Mouse (Mus musculus) neural tube, embryonic 15.5 days (tissue): Measurements from ENCODE around the gene Lrch3. TPM values are rescaled to one million over a fixed set of nuclear protein-coding genes. Genes with fewer than 3 reads are reported as not detected.
"Not testable (repeated sequence)": the region's sequence is repeated elsewhere in the genome, so short reads cannot be mapped to it uniquely, and the experiment has no call there.

Source experiments
- ATAC-seq: fragments of 200-750 bp; cut with Nextera tagmentation; 2 replicates; pipeline ENCODE4 v1.8.0; 2017; ENCODE audit warnings: mild to moderate bottlenecking, moderate TSS enrichment, moderate library complexity; ENCODE audit not compliant: low FRiP score
- H3K27ac ChIP-seq: fragments of 300-500 bp; sonication (generic); replicated peaks from 2 replicates; pipeline ENCODE4 v1.5.1; 2015; ENCODE audit warnings: mild to moderate bottlenecking, inconsistent platforms
- H3K27me3 ChIP-seq: fragments of 300-500 bp; sonication (generic); replicated peaks from 2 replicates; pipeline ENCODE4 v1.6.1; 2015; ENCODE audit warnings: inconsistent platforms
- H3K36me3 ChIP-seq: fragments of 300-500 bp; sonication (generic); 2 replicates; pipeline ENCODE4 v1.6.1; 2015; ENCODE audit warnings: inconsistent platforms
- H3K4me1 ChIP-seq: fragments of 300-500 bp; sonication (generic); 2 replicates; pipeline ENCODE4 v1.6.1; 2015; ENCODE audit warnings: inconsistent platforms
- H3K4me2 ChIP-seq: fragments of 300-500 bp; sonication (generic); 2 replicates; pipeline ENCODE4 v1.6.1; 2015; ENCODE audit warnings: inconsistent platforms, mild to moderate bottlenecking, moderate library complexity
- H3K4me3 ChIP-seq: fragments of 300-500 bp; sonication (generic); replicated peaks from 2 replicates; pipeline ENCODE4 v1.5.1; 2015; ENCODE audit warnings: mild to moderate bottlenecking, inconsistent platforms
- H3K9ac ChIP-seq: fragments of 300-500 bp; sonication (generic); replicated peaks from 2 replicates; pipeline ENCODE4 v1.6.1; 2015; ENCODE audit warnings: mild to moderate bottlenecking, inconsistent platforms
- H3K9me3 ChIP-seq: fragments of 300-500 bp; sonication (generic); replicated peaks from 2 replicates; pipeline ENCODE4 v1.6.1; 2016; ENCODE audit warnings: inconsistent platforms
- WGBS: fragments of 180-500 bp; shearing (Covaris S2); methylation state at CpG from one replicate; pipeline ENCODE4 v1.1.7; 2015; ENCODE audit warnings: mixed read lengths; 5-methylcytosine and 5-hydroxymethylcytosine counted together
- polyA plus RNA-seq: library from polyadenylated mRNA; unstranded; fragments of >200 nt; fragmentation: Nextera tagmentation; extraction: Ambion mirVana; gene quantifications from 2 replicates; pipeline ENCODE4 v1.2.1, GENCODE M21; 2015

Lrch3 gene
- 31.8 and 36.2 TPM in 2 replicates for polyA plus RNA-seq

GRCm38 (mm10) chr16:32913937-32914881 is at the start of gene Lrch3:
TSS of gene Lrch3 (plus strand) at chr16:32914100.
- Histone ChIP-seq H3K9me3 (no peaks in the 10 kb centered on the region), H3K27ac (peak within 1 kb of the TSS; percentile 92), H3K27me3 (no peaks in the 10 kb centered on the region), H3K4me2 (peak within 1 kb of the TSS; percentile 68), H3K4me1 (peaks cover 5% of the 10 kb centered on the region), H3K4me3 (peak within 1 kb of the TSS; percentile 97), H3K36me3 (no peaks in the 10 kb centered on the region), H3K9ac (peak within 1 kb of the TSS; percentile 95)
- ATAC-seq, result peak; percentile 95
- under 1% methylated on average over 83 of the region's 85 CpGs for WGBS

- H3K9ac ChIP-seq, result no peak overlapping the region
- no peaks in the 10 kb centered on the region for H3K9me3 ChIP-seq
- H3K4me1 ChIP-seq, result peaks cover 20% of the 10 kb centered on the region
- H3K4me3 ChIP-seq, result no peak overlapping the region
- H3K4me2 ChIP-seq, result no peak overlapping the region
- ATAC-seq, result no peak
- peaks cover 7% of the 10 kb centered on the region for H3K36me3 ChIP-seq
- WGBS, result 91% methylated on average over 4 of the region's 4 CpGs
- no peaks in the 10 kb centered on the region for H3K27me3 ChIP-seq
- no peak overlapping the region for H3K27ac ChIP-seq
These were observed 48.5 kb upstream of the Lrch3 start for GRCm38 (mm10) chr16:32865401-32865800.

- H3K9ac ChIP-seq, result no peak overlapping the region
- H3K36me3 ChIP-seq, result peaks cover 3% of the 10 kb centered on the region; the same call in 1 of the 2 replicates
- H3K27ac ChIP-seq, result no peak overlapping the region
- WGBS, result 83% methylated on average over 5 of the region's 5 CpGs
- H3K4me1 ChIP-seq, result peaks cover 20% of the 10 kb centered on the region
- ATAC-seq, result no peak
- peak overlapping the region; percentile 79; the same call in 1 of the 2 replicates for H3K4me3 ChIP-seq
- H3K9me3 ChIP-seq, result no peaks in the 10 kb centered on the region
- peak overlapping the region; percentile 81 for H3K4me2 ChIP-seq
- no peaks in the 10 kb centered on the region for H3K27me3 ChIP-seq
These were observed 47.2 kb upstream of the Lrch3 start for GRCm38 (mm10) chr16:32866713-32867112.

GRCm38 (mm10) chr16:32867919-32868552 is 45.9 kb upstream of the Lrch3 start:
- peak overlapping the region; percentile 72 for H3K9ac ChIP-seq
- peak overlapping the region; percentile 90 for H3K27ac ChIP-seq
- H3K27me3 ChIP-seq, result no peaks in the 10 kb centered on the region
- under 1% methylated on average over 35 of the region's 35 CpGs for WGBS
- peak overlapping the region; percentile 79 for H3K4me3 ChIP-seq
- H3K4me2 ChIP-seq, result peak overlapping the region; percentile 81
- H3K4me1 ChIP-seq, result peaks cover 20% of the 10 kb centered on the region
- H3K36me3 ChIP-seq, result peaks cover 3% of the 10 kb centered on the region; the same call in 1 of the 2 replicates
- ATAC-seq, result peak; percentile 99
- no peaks in the 10 kb centered on the region for H3K9me3 ChIP-seq

- Histone ChIP-seq H3K4me3 (no peak overlapping the region), H3K27ac (no peak overlapping the region), H3K4me1 (peaks cover 20% of the 10 kb centered on the region), H3K27me3 (no peaks in the 10 kb centered on the region), H3K9ac (no peak overlapping the region), H3K4me2 (no peak overlapping the region), H3K9me3 (no peaks in the 10 kb centered on the region), H3K36me3 (no peaks in the 10 kb centered on the region)
- WGBS, result 67% methylated on average over 5 of the region's 5 CpGs
- ATAC-seq, result no peak
These were observed 43.7 kb upstream of the Lrch3 start for GRCm38 (mm10) chr16:32870231-32870630.

- H3K27ac ChIP-seq, result no peak overlapping the region
- H3K4me3 ChIP-seq, result no peak overlapping the region
- H3K27me3 ChIP-seq, result no peaks in the 10 kb centered on the region
- no peaks in the 10 kb centered on the region for H3K36me3 ChIP-seq
- no peak overlapping the region for H3K9ac ChIP-seq
- no peaks in the 10 kb centered on the region for H3K9me3 ChIP-seq
- 68% methylated on average over 3 of the region's 3 CpGs for WGBS
- no peak overlapping the region for H3K4me2 ChIP-seq
- H3K4me1 ChIP-seq, result peaks cover 16% of the 10 kb centered on the region
- ATAC-seq, result no peak
These were observed 40.5 kb upstream of the Lrch3 start for GRCm38 (mm10) chr16:32873366-32873765.

- H3K27ac ChIP-seq, H3K27me3 ChIP-seq, H3K4me2 ChIP-seq, H3K36me3 ChIP-seq, H3K9me3 ChIP-seq, ATAC-seq, H3K4me3 ChIP-seq, H3K9ac ChIP-seq: not testable (repeated sequence)
- peaks cover 24% of the 10 kb centered on the region for H3K4me1 ChIP-seq
- WGBS, result 72% methylated on average over 1 of the region's 1 CpGs
These were observed 38.6 kb upstream of the Lrch3 start for GRCm38 (mm10) chr16:32875281-32875680.

GRCm38 (mm10) chr16:32875847-32876246 is 38.1 kb upstream of the Lrch3 start:
- ATAC-seq, result no peak
- H3K36me3 ChIP-seq, result no peaks in the 10 kb centered on the region

GRCm38 (mm10) chr16:32876831-32877230 is 37.1 kb upstream of the Lrch3 start:
- 33% methylated on average over 9 of the region's 9 CpGs for WGBS
- ATAC-seq, result no peak

More at GRCm38 (mm10) chr16:32875847-32876246, 38.1 kb upstream of the Lrch3 start:
- WGBS, result 93% methylated on average over 3 of the region's 3 CpGs
- H3K27me3 ChIP-seq, result no peaks in the 10 kb centered on the region
- H3K9me3 ChIP-seq, result no peaks in the 10 kb centered on the region
- no peak overlapping the region for H3K27ac ChIP-seq
- no peak overlapping the region for H3K9ac ChIP-seq
- H3K4me3 ChIP-seq, result no peak overlapping the region
- peaks cover 29% of the 10 kb centered on the region for H3K4me1 ChIP-seq
- no peak overlapping the region for H3K4me2 ChIP-seq

GRCm38 (mm10) chr16:32877343-32878156 is 36.4 kb upstream of the Lrch3 start, which contains the start of the genes Fyttd1 and Rubcn:
TSS of gene Fyttd1 (plus strand) at chr16:32877500.
TSS of gene Rubcn (minus strand) at chr16:32877766.
- peak within 1 kb of the TSS; percentile 92 for H3K27ac ChIP-seq
- peak; percentile 97 for ATAC-seq
- peak within 1 kb of the TSS; percentile 80 for H3K9ac ChIP-seq
- WGBS, result under 1% methylated on average over 75 of the region's 83 CpGs
- H3K36me3 ChIP-seq, result no peaks in the 10 kb centered on the region
- no peaks in the 10 kb centered on the region for H3K9me3 ChIP-seq
- peaks cover 37% of the 10 kb centered on the region for H3K4me1 ChIP-seq
- no peaks in the 10 kb centered on the region for H3K27me3 ChIP-seq
- peak within 1 kb of the TSS; percentile 80 for H3K4me2 ChIP-seq
- H3K4me3 ChIP-seq, result peak within 1 kb of the TSS; percentile 90

More at GRCm38 (mm10) chr16:32876831-32877230, 37.1 kb upstream of the Lrch3 start:
- H3K4me3 ChIP-seq, result peak overlapping the region; percentile 90
- H3K9ac ChIP-seq, result no peak overlapping the region; the same call in 1 of the 2 replicates
- peaks cover 32% of the 10 kb centered on the region for H3K4me1 ChIP-seq
- peak overlapping the region; percentile 80 for H3K4me2 ChIP-seq
- no peaks in the 10 kb centered on the region for H3K36me3 ChIP-seq
- no peak overlapping the region for H3K27ac ChIP-seq
- no peaks in the 10 kb centered on the region for H3K9me3 ChIP-seq
- H3K27me3 ChIP-seq, result no peaks in the 10 kb centered on the region

- peak overlapping the region; percentile 80 for H3K9ac ChIP-seq
- no peaks in the 10 kb centered on the region for H3K27me3 ChIP-seq
- under 1% methylated on average over 34 of the region's 34 CpGs for WGBS
- H3K9me3 ChIP-seq, result no peaks in the 10 kb centered on the region
- H3K4me1 ChIP-seq, result peaks cover 40% of the 10 kb centered on the region
- peak overlapping the region; percentile 80 for H3K4me2 ChIP-seq
- peak overlapping the region; percentile 90 for H3K4me3 ChIP-seq
- H3K36me3 ChIP-seq, result no peaks in the 10 kb centered on the region
- H3K27ac ChIP-seq, result peak overlapping the region; percentile 92
- ATAC-seq, result peak; percentile 75
These were observed 35.7 kb upstream of the Lrch3 start for GRCm38 (mm10) chr16:32878157-32878598.
